Mouse (Mus musculus): Measurements from ENCODE around the gene Ang4. TPM values are rescaled to one million over a fixed set of nuclear protein-coding genes. Genes with fewer than 3 reads are reported as not detected.
"Not testable (repeated sequence)": the region's sequence is repeated elsewhere in the genome, so short reads cannot be mapped to it uniquely, and the experiment has no call there.

Gene Ang4
- 0.27 TPM in 1 of 2 replicates, not detected in the other for polyA plus RNA-seq (2015; fragmentation: Nextera tagmentation; extraction: Ambion mirVana)

- no peaks in the 10 kb centered on the region for H3K9me3 ChIP-seq (replicated peaks)
- H3K4me2 ChIP-seq: no peak within 1 kb of the TSS
- no peak for ATAC-seq (ENCODE audit: low FRiP score)
- H3K9ac ChIP-seq (replicated peaks): no peak within 1 kb of the TSS
- H3K36me3 ChIP-seq: no peaks in the 10 kb centered on the region
- H3K27ac ChIP-seq (replicated peaks): no peak within 1 kb of the TSS
- WGBS: 86% methylated on average over 5 of the region's 5 CpGs
- H3K27me3 ChIP-seq (replicated peaks): no peaks in the 10 kb centered on the region
- no peaks in the 10 kb centered on the region for H3K4me1 ChIP-seq
- no peak within 1 kb of the TSS for H3K4me3 ChIP-seq (replicated peaks)
These were observed at the start of gene Ang4 for GRCm38 (mm10) chr14:51773490-51773889. Gene Ang4 (minus strand): TSS chr14:51773590.

- 92% methylated on average over 2 of the region's 2 CpGs for WGBS
- ATAC-seq (ENCODE audit: low FRiP score): no peak
These were observed 26.4 kb upstream of the Ang4 start, which contains the start of gene AY358078 for GRCm38 (mm10) chr14:51799746-51800145. Gene AY358078 (plus strand): TSS chr14:51800046.

GRCm38 (mm10) chr14:51794106-51794505, 20.7 kb upstream of the Ang4 start:
- H3K4me1 ChIP-seq: no peaks in the 10 kb centered on the region; the same call in none of the 2 replicates
- ATAC-seq (ENCODE audit: low FRiP score): peak; percentile 53; the same call in 1 of the 2 replicates
- WGBS: 16% methylated on average over 2 of the region's 2 CpGs
- H3K27ac ChIP-seq (replicated peaks): no peak overlapping the region
- H3K4me2 ChIP-seq: no peak overlapping the region
- H3K4me3 ChIP-seq (replicated peaks): no peak overlapping the region
- no peaks in the 10 kb centered on the region for H3K36me3 ChIP-seq
- H3K9me3 ChIP-seq (replicated peaks): no peaks in the 10 kb centered on the region
- no peak overlapping the region for H3K9ac ChIP-seq (replicated peaks)
- no peaks in the 10 kb centered on the region for H3K27me3 ChIP-seq (replicated peaks)

More at GRCm38 (mm10) chr14:51799746-51800145, 26.4 kb upstream of the Ang4 start, which contains the start of gene AY358078:
- Histone ChIP-seq H3K9ac (replicated peaks) (no peak within 1 kb of the TSS), H3K4me3 (replicated peaks) (no peak within 1 kb of the TSS), H3K36me3 (no peaks in the 10 kb centered on the region), H3K27ac (replicated peaks) (no peak within 1 kb of the TSS), H3K4me1 (no peaks in the 10 kb centered on the region), H3K9me3 (replicated peaks) (no peaks in the 10 kb centered on the region), H3K27me3 (replicated peaks) (no peaks in the 10 kb centered on the region), H3K4me2 (no peak within 1 kb of the TSS)

GRCm38 (mm10) chr14:51789196-51789595, 15.8 kb upstream of the Ang4 start:
- Histone ChIP-seq H3K4me3 (replicated peaks) (no peak overlapping the region), H3K27ac (replicated peaks) (no peak overlapping the region), H3K36me3 (no peaks in the 10 kb centered on the region), H3K9ac (replicated peaks) (no peak overlapping the region), H3K9me3 (replicated peaks) (no peaks in the 10 kb centered on the region), H3K27me3 (replicated peaks) (no peaks in the 10 kb centered on the region), H3K4me1 (no peaks in the 10 kb centered on the region; the same call in none of the 2 replicates), H3K4me2 (no peak overlapping the region)
- no peak for ATAC-seq (ENCODE audit: low FRiP score)
- whole genome bisulfite sequencing: 90% methylated on average over 2 of the region's 2 CpGs

DNA sequence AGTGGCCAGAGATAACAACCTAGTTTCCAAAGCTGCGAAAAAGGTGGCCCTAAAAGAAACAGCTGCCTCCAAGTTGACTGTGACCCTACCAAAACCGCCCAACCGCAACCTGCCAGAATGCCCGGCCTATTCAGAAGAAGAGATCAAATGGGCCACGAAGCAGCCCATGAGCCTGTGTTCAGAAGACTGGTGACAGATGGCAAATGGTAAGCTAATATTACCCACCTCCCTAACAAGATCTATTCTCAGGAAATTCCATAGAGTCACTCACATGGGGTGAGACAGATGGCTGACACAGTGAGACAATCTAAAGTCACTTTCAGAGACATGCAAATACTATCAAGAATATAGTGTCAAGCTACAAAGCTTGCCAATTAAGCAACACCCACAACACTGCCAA, 13.7 kb upstream of the Ang4 start:
- Histone ChIP-seq H3K9ac (replicated peaks) (no peak overlapping the region), H3K27me3 (replicated peaks) (no peaks in the 10 kb centered on the region), H3K4me3 (replicated peaks) (no peak overlapping the region), H3K9me3 (replicated peaks) (no peaks in the 10 kb centered on the region), H3K27ac (replicated peaks) (no peak overlapping the region), H3K36me3 (no peaks in the 10 kb centered on the region), H3K4me1 (no peaks in the 10 kb centered on the region), H3K4me2 (no peak overlapping the region)
- peak; percentile 55; the same call in 1 of the 2 replicates for ATAC-seq (ENCODE audit: low FRiP score)
- 58% methylated on average over 5 of the region's 5 CpGs for WGBS

DNA sequence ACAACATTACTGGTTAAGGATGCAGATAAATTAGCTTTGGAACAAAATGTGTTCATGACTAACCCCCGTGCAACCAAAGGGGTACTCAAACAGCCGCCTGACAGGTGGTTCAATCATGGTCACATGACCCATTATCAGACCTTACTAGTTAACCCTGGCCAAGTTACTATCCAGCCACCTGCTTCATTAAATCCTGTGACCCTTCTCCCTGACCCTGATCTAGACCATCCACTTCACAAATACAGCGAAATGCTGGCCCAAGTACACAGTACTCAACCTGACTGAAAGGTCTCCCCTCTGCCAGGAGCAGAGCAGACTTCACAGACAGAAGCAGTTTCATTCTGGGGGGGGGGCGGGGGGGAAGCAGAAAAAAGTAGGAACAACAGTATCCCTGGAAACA, 12.9 kb upstream of the Ang4 start:
- Histone ChIP-seq H3K27me3 (replicated peaks) (no peaks in the 10 kb centered on the region), H3K9ac (replicated peaks) (no peak overlapping the region), H3K4me2 (no peak overlapping the region), H3K36me3 (no peaks in the 10 kb centered on the region), H3K4me1 (no peaks in the 10 kb centered on the region), H3K4me3 (replicated peaks) (no peak overlapping the region), H3K9me3 (replicated peaks) (no peaks in the 10 kb centered on the region), H3K27ac (replicated peaks) (no peak overlapping the region)
- WGBS: 74% methylated on average over 4 of the region's 4 CpGs
- no peak for ATAC-seq (ENCODE audit: low FRiP score)

DNA sequence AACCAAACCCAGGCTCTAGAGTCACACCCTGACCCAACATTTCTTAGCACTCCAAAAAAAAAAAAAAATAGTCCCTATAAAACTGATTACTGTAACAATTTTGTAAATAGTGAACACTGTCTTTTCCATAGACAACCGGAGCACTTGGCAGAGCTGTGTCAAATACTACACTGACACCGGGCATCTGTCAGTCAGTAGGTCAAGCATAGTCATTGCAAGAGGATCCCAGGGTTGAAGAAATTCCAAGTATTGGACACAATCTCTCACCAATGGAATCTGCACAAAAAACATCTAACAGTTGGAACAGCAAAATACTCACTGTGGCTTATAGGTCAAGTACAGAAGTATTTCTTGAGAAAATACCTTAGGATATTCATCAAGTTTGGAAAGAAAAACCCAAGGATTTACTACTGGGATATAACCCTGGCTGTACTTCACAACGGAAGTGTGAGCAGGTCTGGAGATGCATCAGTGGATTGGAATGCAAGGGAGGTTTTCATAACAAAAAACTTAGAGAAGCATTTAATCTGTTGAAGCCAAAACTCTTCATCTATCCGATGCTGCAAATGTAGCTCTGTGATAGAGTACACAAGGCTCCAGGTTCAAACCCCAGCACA, 5.6 kb upstream of the Ang4 start:
- no peak overlapping the region for H3K27ac ChIP-seq (replicated peaks)
- no peaks in the 10 kb centered on the region for H3K4me1 ChIP-seq
- H3K36me3 ChIP-seq: no peaks in the 10 kb centered on the region
- H3K9ac ChIP-seq (replicated peaks): no peak overlapping the region
- H3K4me3 ChIP-seq (replicated peaks): no peak overlapping the region
- no peak overlapping the region for H3K4me2 ChIP-seq
- no peak for ATAC-seq (ENCODE audit: low FRiP score)
- H3K9me3 ChIP-seq (replicated peaks): no peaks in the 10 kb centered on the region
- WGBS: 87% methylated on average over 4 of the region's 4 CpGs
- no peaks in the 10 kb centered on the region for H3K27me3 ChIP-seq (replicated peaks)

DNA sequence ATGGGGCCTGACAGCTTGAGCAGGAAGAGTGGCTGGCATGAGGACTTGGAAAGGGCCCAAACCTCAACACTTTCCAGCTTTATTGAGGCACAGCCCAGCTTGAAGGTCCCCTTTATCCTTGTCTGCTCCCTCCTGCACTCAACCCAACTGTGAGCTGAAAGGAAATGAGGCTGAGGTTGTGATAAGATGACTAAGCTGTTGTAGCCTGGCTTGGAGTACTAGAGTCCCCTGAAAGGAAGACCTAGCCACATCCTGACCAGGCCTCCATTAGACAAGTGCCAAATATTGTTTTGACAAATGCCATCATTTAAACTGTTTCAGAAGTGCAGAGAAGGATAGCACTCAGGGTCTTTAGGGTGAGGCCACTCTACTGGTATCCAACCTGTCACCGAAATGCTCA, 4.4 kb upstream of the Ang4 start:
- no peak overlapping the region for H3K4me3 ChIP-seq (replicated peaks)
- no peaks in the 10 kb centered on the region for H3K9me3 ChIP-seq (replicated peaks)
- no peak overlapping the region for H3K27ac ChIP-seq (replicated peaks)
- H3K4me1 ChIP-seq: no peaks in the 10 kb centered on the region
- H3K27me3 ChIP-seq (replicated peaks): no peaks in the 10 kb centered on the region
- H3K36me3 ChIP-seq: no peaks in the 10 kb centered on the region
- H3K4me2 ChIP-seq: no peak overlapping the region
- ATAC-seq (ENCODE audit: low FRiP score): no peak
- no peak overlapping the region for H3K9ac ChIP-seq (replicated peaks)
- 100% methylated on average over 1 of the region's 1 CpGs for WGBS

DNA sequence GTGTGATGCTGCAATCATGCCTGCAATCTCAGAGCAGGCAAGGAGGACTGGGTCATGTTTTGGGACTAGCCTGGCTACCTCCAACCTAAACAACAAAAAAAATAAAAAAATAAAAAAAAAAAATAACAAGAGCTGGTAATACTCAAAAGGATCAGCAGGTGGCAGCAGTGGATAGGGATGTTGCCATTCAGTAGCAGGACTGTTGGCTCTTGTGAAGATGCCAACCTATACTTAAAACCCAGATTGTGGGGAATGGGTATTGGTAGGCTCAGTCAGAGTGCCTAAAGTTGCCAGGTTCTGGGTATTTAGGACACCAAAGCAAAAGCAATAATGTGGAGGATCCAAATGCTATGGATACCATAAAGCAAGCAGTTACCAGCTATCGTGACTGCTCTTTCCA, 2.0 kb downstream of the Ang4 start:
- H3K36me3 ChIP-seq; H3K9ac ChIP-seq (replicated peaks); H3K27ac ChIP-seq (replicated peaks); H3K4me3 ChIP-seq (replicated peaks); H3K4me2 ChIP-seq; H3K27me3 ChIP-seq (replicated peaks); H3K9me3 ChIP-seq (replicated peaks); ATAC-seq (ENCODE audit: low FRiP score); H3K4me1 ChIP-seq: not testable (repeated sequence)
- 92% methylated on average over 1 of the region's 1 CpGs for WGBS

DNA sequence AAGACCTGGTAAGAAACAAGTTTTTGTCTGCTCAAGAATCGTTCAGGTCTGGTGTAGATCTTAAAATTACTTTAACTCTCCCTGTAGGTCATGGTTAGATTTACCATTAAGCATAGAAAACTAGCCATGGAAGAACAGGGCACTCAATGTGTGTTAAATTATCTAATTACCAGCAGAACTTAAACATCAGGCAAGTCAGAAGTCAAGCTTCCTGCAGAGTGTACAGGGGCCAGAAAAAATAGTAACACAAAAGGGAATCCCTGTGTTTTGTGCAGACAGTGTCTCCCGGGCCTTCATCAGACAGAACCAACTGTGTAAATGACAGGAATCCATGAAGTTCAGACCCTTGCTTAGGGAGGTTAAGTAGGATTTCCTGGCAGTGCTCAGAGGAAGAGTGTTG, 17.4 kb downstream of the Ang4 start:
- no peak for ATAC-seq (ENCODE audit: low FRiP score)
- 76% methylated on average over 2 of the region's 2 CpGs for WGBS

DNA sequence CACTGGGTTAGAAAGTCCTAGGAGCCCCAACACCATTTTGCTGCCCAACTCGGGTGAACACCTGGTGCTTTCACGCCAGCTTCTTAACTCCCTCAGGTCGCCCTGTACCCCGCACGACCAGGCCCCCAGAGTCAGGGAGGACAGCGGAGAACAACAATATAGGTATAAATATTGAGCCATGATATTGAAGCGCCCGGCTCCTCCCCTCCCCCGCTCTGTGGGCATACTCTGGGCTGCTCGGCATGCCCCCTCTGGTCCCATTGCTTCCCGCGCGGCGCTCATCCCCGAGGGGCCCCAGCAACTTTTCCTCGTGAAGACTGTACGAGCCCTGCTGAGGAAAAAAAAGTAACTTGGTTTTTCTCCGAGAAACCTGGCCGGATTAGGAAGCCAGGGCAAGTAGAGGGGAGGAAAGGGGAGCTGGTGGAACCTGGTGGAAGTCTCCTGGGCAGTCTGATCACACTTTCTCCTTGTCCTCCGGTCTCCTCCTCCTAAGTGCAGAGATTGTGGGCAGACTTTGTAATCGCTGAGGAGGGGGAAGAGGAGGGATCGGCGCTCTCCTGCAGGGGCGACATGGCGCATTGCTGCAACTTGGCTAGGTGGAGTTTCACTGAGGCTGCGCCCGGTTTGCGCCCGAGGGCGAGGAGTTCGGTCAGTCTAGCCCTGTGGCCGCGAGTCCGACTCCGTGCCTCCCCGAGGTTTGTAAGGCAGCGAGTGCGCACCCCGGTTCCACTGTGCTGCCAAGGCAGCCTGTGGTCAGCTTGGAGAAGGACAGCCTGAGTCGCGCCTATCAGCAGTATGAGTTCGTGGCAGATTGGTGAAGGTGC, 32.8 kb downstream of the Ang4 start:
- Histone ChIP-seq H3K27me3 (replicated peaks) (peaks cover 51% of the 10 kb centered on the region), H3K36me3 (no peaks in the 10 kb centered on the region), H3K4me2 (peak overlapping the region; percentile 71), H3K4me3 (replicated peaks) (peak overlapping the region; percentile 38), H3K27ac (replicated peaks) (no peak overlapping the region), H3K4me1 (peaks cover 23% of the 10 kb centered on the region), H3K9me3 (replicated peaks) (no peaks in the 10 kb centered on the region), H3K9ac (replicated peaks) (0 out of 2 replicates have a peak overlapping the region, but pooled peaks have one; percentile 10)
- under 1% methylated on average over 42 of the region's 42 CpGs for WGBS
- ATAC-seq (ENCODE audit: low FRiP score): peak; percentile 28; the same call in 1 of the 2 replicates

More for the DNA sequence above, 17.4 kb downstream of the Ang4 start:
- Histone ChIP-seq H3K4me2 (no peak overlapping the region), H3K9me3 (replicated peaks) (no peaks in the 10 kb centered on the region), H3K36me3 (no peaks in the 10 kb centered on the region), H3K4me3 (replicated peaks) (no peak overlapping the region), H3K9ac (replicated peaks) (no peak overlapping the region), H3K27ac (replicated peaks) (no peak overlapping the region), H3K4me1 (no peaks in the 10 kb centered on the region), H3K27me3 (replicated peaks) (no peaks in the 10 kb centered on the region)

Data from neural tube, embryonic 15.5 days (tissue).